8 mouse cellular contexts compared by ENCODE assay signal in the genomic region with DNA sequence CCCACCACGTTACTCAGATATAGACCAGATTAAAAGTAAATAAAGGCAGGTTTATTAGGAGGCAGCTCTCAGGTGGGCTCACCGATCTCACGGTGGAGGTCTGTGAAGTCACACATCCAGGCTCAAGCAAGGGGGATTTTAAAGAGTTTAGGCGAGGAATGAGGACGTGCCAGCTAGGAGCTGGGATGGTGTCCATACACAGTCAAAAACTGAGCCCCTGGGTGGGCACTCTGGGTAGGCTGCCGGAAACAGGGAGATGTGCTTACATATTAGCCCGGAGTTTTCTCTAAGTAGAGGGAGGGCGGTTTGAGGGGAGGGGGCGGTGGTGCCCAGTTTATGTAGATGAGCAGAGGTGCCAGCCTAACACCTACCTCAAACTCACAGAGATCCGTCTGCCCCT. TPM values are rescaled to one million over a fixed set of nuclear protein-coding genes. Genes with fewer than 3 reads are reported as not detected.
A peak's percentile ranks its signal among the peaks of the same experiment; 100 is the strongest.
DNase-seq lines count a peak whose midpoint lies in the region; ATAC-seq and TF ChIP-seq lines count a peak whose summit lies in the region.

No protein-coding gene starts in this region.

- no peak overlapping the region for H3K27ac ChIP-seq in heart, embryonic 11.5 days (ENCODE audit: low read depth, low read length)
- no peak overlapping the region for H3K27ac ChIP-seq in ES-E14 (ENCODE audit: insufficient read depth, low read depth, low read length, poor library complexity, severe bottlenecking)
- H3K27ac ChIP-seq in forebrain, postnatal 0 days (ENCODE audit: low read depth, low read length): no peak overlapping the region
- H3K27ac ChIP-seq in liver, embryonic 16.5 days (ENCODE audit: low read length): no peak overlapping the region

- H3K4me2 ChIP-seq in heart, embryonic 11.5 days: peak overlapping the region; percentile 89
- H3K4me2 ChIP-seq in forebrain, postnatal 0 days (ENCODE audit: low read depth): peak overlapping the region; percentile 87
- peak overlapping the region; percentile 62 for H3K4me2 ChIP-seq in liver, embryonic 16.5 days (ENCODE audit: low read depth, low read length)

- 0 out of 2 replicates have a peak, but pooled peaks cover 2% of the 10 kb centered on the region for H3K27me3 ChIP-seq in heart, embryonic 11.5 days (ENCODE audit: control insufficient read depth, insufficient read depth, low read length)
- H3K27me3 ChIP-seq in forebrain, postnatal 0 days (ENCODE audit: insufficient read depth, low read length): no peaks in the 10 kb centered on the region
- H3K27me3 ChIP-seq in liver, embryonic 16.5 days (ENCODE audit: control insufficient read depth, insufficient read depth, low read depth, low read length): peaks cover 12% of the 10 kb centered on the region

- ATAC-seq in heart, embryonic 11.5 days (replicated peaks; ENCODE audit: insufficient number of reproducible peaks, low FRiP score, low TSS enrichment): no peak
- no peak for ATAC-seq in forebrain, postnatal 0 days
- ATAC-seq in liver, embryonic 16.5 days (ENCODE audit: low read depth): no peak
- ATAC-seq in CD4-positive, CD25-positive, alpha-beta regulatory T cell, adult 4 months: no peak

- H3K9ac ChIP-seq in heart, embryonic 11.5 days (ENCODE audit: low read depth, low read length): peak overlapping the region; percentile 83; the same call in 1 of the 2 replicates
- no peak overlapping the region for H3K9ac ChIP-seq in ES-E14 (ENCODE audit: insufficient read depth, low read depth, low read length, poor library complexity, severe bottlenecking)
- H3K9ac ChIP-seq in forebrain, postnatal 0 days: peak overlapping the region; percentile 83
- H3K9ac ChIP-seq in liver, embryonic 16.5 days (ENCODE audit: low read depth, low read length): no peak overlapping the region

- H3K4me1 ChIP-seq in heart, embryonic 11.5 days (ENCODE audit: control insufficient read depth, insufficient read depth, low read length): no peaks in the 10 kb centered on the region
- peaks cover 3 to 6% of the 10 kb centered on the region in 2 experiments; a peak in 3 of 4 replicates for H3K4me1 ChIP-seq in ES-E14 (ENCODE audit: control insufficient read depth in 2 of 2, insufficient read depth in 2 of 2, low read length in 2 of 2, poor library complexity in 1 of 2)
- peaks cover 16% of the 10 kb centered on the region for H3K4me1 ChIP-seq in forebrain, postnatal 0 days (ENCODE audit: insufficient read depth)
- no peaks in the 10 kb centered on the region; the same call in 1 of the 2 replicates for H3K4me1 ChIP-seq in liver, embryonic 16.5 days (ENCODE audit: control insufficient read depth, low read depth, low read length)

- H3K36me3 ChIP-seq in heart, embryonic 11.5 days (ENCODE audit: control insufficient read depth, insufficient read depth, low read length): no peaks in the 10 kb centered on the region
- no peaks in the 10 kb centered on the region for H3K36me3 ChIP-seq in ES-E14 (ENCODE audit: control insufficient read depth, insufficient read depth, low read length, poor library complexity, severe bottlenecking)
- H3K36me3 ChIP-seq in forebrain, postnatal 0 days (ENCODE audit: insufficient read depth): no peaks in the 10 kb centered on the region
- no peaks in the 10 kb centered on the region for H3K36me3 ChIP-seq in liver, embryonic 16.5 days (ENCODE audit: control insufficient read depth, insufficient read depth)

- peak overlapping the region; percentile 68; the same call in 1 of the 2 replicates for H3K4me3 ChIP-seq in heart, embryonic 11.5 days (ENCODE audit: low read depth, low read length)
- H3K4me3 ChIP-seq in ES-E14 (ENCODE audit: insufficient read depth in 1 of 2, low read depth in 1 of 2, low read length in 2 of 2, poor library complexity in 1 of 2, severe bottlenecking in 1 of 2): peak overlapping the region; percentile 75 to 79
- peak overlapping the region; percentile 76 for H3K4me3 ChIP-seq in forebrain, postnatal 0 days (ENCODE audit: low read depth, low read length)
- peak overlapping the region; percentile 59 for H3K4me3 ChIP-seq in liver, embryonic 16.5 days (ENCODE audit: low read depth, low read length)

- 57% methylated on average over 10 of the region's 10 CpGs for WGBS in heart, embryonic 11.5 days (ENCODE audit: insufficient replicate concordance)
- 50% methylated on average over 10 of the region's 10 CpGs for WGBS in forebrain, postnatal 0 days
- WGBS in liver, embryonic 16.5 days (ENCODE audit: insufficient replicate concordance): 44% methylated on average over 10 of the region's 10 CpGs

- no peak for DNase-seq in heart, adult 18-20 months
- DNase-seq in ES-E14 (ENCODE audit: low read depth, low spot score): no peak
- no peak for DNase-seq in forebrain, postnatal 0 days
- no peak for DNase-seq in adrenal gland, adult 2 months
- no peak for DNase-seq in adrenal gland, postnatal 4 days (ENCODE audit: low spot score in 2 of 2)

- no peak for TF ChIP-seq CTCF in forebrain, postnatal 0 days (IDR thresholded peaks at IDR 0.05; ENCODE audit: low read depth)

- in situ Hi-C loops in ES-E14 (cut with MboI; ENCODE audit: low sequenced_read_pairs in 2 of 2, unreplicated experiment in 2 of 2): no loop called here

- no peaks in the 10 kb centered on the region for H3K9me3 ChIP-seq in heart, embryonic 11.5 days (replicated peaks; ENCODE audit: control insufficient read depth, low read length)
- H3K9me3 ChIP-seq in ES-E14 (ENCODE audit: control insufficient read depth, insufficient read depth, low read depth, low read length): no peaks in the 10 kb centered on the region
- no peaks in the 10 kb centered on the region for H3K9me3 ChIP-seq in forebrain, postnatal 0 days (ENCODE audit: low read length)
- no peaks in the 10 kb centered on the region for H3K9me3 ChIP-seq in liver, embryonic 16.5 days (replicated peaks; ENCODE audit: control insufficient read depth, low read length)

TF ChIP-seq in ES-E14, 5 proteins besides CTCF, POLR2A, EP300 and RAD21:
- no peak for TF ChIP-seq MAFK (IDR thresholded peaks at IDR 0.05; ENCODE audit: insufficient read depth, low read depth, low read length)
- TF ChIP-seq CHD2 (IDR thresholded peaks at IDR 0.05; ENCODE audit: low read depth, low read length): no peak
- no peak for TF ChIP-seq HCFC1 (IDR thresholded peaks at IDR 0.05; ENCODE audit: borderline replicate concordance, insufficient read depth, low read length)
- no peak for TF ChIP-seq ZNF384 (IDR thresholded peaks at IDR 0.05; ENCODE audit: low read depth, low read length)
- TF ChIP-seq ZC3H11A (IDR thresholded peaks at IDR 0.05; ENCODE audit: borderline replicate concordance, low read depth, low read length): no peak

RNA-seq across cellular contexts. Expression of a gene that starts 0.8 kb away (rescaled TPM):
- 6.3 and 7.8 TPM in 2 replicates for polyA plus RNA-seq in heart, embryonic 11.5 days (2014; fragmentation: Nextera tagmentation; extraction: Ambion mirVana)
- total RNA-seq in heart, adult 18-20 months (2021): 10 to 100 TPM; 50.5 to 53.9 TPM
- total RNA-seq in ES-E14 (2012; rRNA removed): 12.1 and 19.0 TPM in 2 replicates
- 116 and 148 TPM in 2 replicates for total RNA-seq in forebrain, postnatal 0 days (2014; rRNA removed)
- polyA plus RNA-seq in forebrain, postnatal 0 days (2015; fragmentation: Nextera tagmentation; extraction: Ambion mirVana): 73.2 and 75.8 TPM in 2 replicates
- 2.0 and 2.9 TPM in 2 replicates for polyA plus RNA-seq in liver, embryonic 16.5 days (2015; fragmentation: Nextera tagmentation; extraction: Ambion mirVana)
- polyA plus RNA-seq in CD4-positive, CD25-positive, alpha-beta regulatory T cell, adult 4 months (2017; shearing (Covaris generic)): not detected
- 10 to 100 TPM; 38.0 to 44.3 TPM for total RNA-seq in adrenal gland, adult 2 months (2021)
- polyA plus RNA-seq in adrenal gland, adult 2 months (2012; rRNA removed): 37.9 and 49.6 TPM in 2 replicates
- total RNA-seq in adrenal gland, postnatal 4 days (2021): 10 to 100 TPM; 29.7 to 34.5 TPM

RNA-seq across cellular contexts. Expression of a gene that starts 48.0 kb away (rescaled TPM):
- polyA plus RNA-seq in heart, embryonic 11.5 days (2014; fragmentation: Nextera tagmentation; extraction: Ambion mirVana): 0.23 TPM in 1 of 2 replicates, not detected in the other
- total RNA-seq in heart, adult 18-20 months (2021): under 1 TPM in 1 of 2 experiments, not detected in 1; 0.26 TPM
- total RNA-seq in ES-E14 (2012; rRNA removed): 0.27 and 0.37 TPM in 2 replicates
- 0.15 and 1.3 TPM in 2 replicates for total RNA-seq in forebrain, postnatal 0 days (2014; rRNA removed)
- 0.58 and 0.96 TPM in 2 replicates for polyA plus RNA-seq in forebrain, postnatal 0 days (2015; fragmentation: Nextera tagmentation; extraction: Ambion mirVana)
- not detected in 2 replicates for polyA plus RNA-seq in liver, embryonic 16.5 days (2015; fragmentation: Nextera tagmentation; extraction: Ambion mirVana)
- polyA plus RNA-seq in CD4-positive, CD25-positive, alpha-beta regulatory T cell, adult 4 months (2017; shearing (Covaris generic)): not detected
- not detected for total RNA-seq in adrenal gland, adult 2 months (2021)
- 0.52 TPM in 1 of 2 replicates, not detected in the other for polyA plus RNA-seq in adrenal gland, adult 2 months (2012; rRNA removed)
- total RNA-seq in adrenal gland, postnatal 4 days (2021): under 1 TPM in 1 of 2 experiments, not detected in 1; 0.25 TPM

Comparison
In these comparisons a context has a peak if more than half of its experiments do, and no peak if none do; other contexts are left out.
1. H3K9ac ChIP-seq: peak in heart, embryonic 11.5 days (single experiment) and forebrain, postnatal 0 days (single experiment); none in ES-E14 (single experiment) and liver, embryonic 16.5 days (single experiment).
2. Peak in every context shown above with its lines, with median percentiles within 50 percentile points of each other: H3K4me2 ChIP-seq and H3K4me3 ChIP-seq.